9 mouse cellular contexts compared by ENCODE assay signal in the genomic region with DNA sequence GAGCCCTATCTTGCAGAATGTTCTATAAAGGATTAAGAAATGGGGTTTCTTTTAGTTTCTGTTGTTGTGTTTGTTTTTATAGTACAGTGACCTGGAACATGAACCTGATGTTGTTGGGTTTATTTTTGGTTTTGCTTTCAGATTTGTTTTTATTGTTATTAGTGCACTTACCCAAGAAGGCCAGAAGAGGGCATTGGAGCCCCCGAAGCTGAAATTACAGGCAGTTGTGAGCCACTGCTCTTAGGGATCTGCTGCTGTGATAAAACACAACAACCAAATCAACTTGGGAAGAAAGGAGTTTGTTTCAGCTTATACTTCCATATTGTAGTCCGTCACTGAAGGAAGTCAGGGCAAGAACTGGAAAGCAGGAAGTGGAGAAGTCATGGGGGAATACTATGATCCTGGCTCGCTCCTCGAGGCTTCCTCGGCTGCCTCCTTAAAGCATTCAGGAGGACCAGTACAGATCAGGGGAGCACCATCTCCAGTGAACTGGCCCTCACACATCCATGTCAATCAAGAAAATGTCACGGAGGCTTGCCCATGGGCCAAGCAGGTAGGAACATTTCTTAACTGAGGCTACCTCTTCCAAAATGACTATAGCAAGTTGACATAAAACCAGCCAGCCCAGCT. TPM values are rescaled to one million over a fixed set of nuclear protein-coding genes. Genes with fewer than 3 reads are reported as not detected.
DNase-seq lines count a peak whose midpoint lies in the region; ATAC-seq and TF ChIP-seq lines count a peak whose summit lies in the region.
"Had no signal": no experiment of that assay in that cellular context is flagged by ENCODE, and none has a peak within 500 bp of the region (broad histone marks: within the 10 kb centered on the region; RNA-seq: fewer than 3 reads in every experiment).

No protein-coding gene starts in this region.

- no peaks in the 10 kb centered on the region for H3K9me3 ChIP-seq in forebrain, embryonic 14.5 days (replicated peaks; ENCODE audit: control insufficient read depth, low read length)
- H3K9me3 ChIP-seq in forebrain, embryonic 13.5 days (replicated peaks): no peaks in the 10 kb centered on the region
- H3K9me3 ChIP-seq: liver, embryonic 15.5 days had no signal

- H3K9ac ChIP-seq in forebrain, embryonic 14.5 days (ENCODE audit: low read length): no peak overlapping the region
- H3K9ac ChIP-seq in forebrain, embryonic 13.5 days: no peak overlapping the region
- H3K9ac ChIP-seq: liver, embryonic 15.5 days had no signal

- H3K4me2 ChIP-seq in forebrain, embryonic 14.5 days (ENCODE audit: low read length): no peak overlapping the region
- H3K4me2 ChIP-seq in forebrain, embryonic 13.5 days: no peak overlapping the region
- H3K4me2 ChIP-seq: liver, embryonic 15.5 days had no signal

- TF ChIP-seq POLR2A in thymus, adult 2 months (IDR thresholded peaks at IDR 0.05; ENCODE audit: control insufficient read depth, extremely low read depth, insufficient read depth, low read length, poor library complexity): no peak

- TF ChIP-seq CTCF in thymus, adult 2 months (IDR thresholded peaks at IDR 0.05; ENCODE audit: borderline replicate concordance, control insufficient read depth, extremely low read depth, insufficient read depth, low read length, poor library complexity): no peak

- DNase-seq in forebrain, embryonic 14.5 days (ENCODE audit: low spot score): peak; percentile 52
- DNase-seq in thymus, adult 2 months: peak; percentile 11
- no peak for DNase-seq in thymus, postnatal 36 days
- DNase-seq in embryo, embryonic 11.5 days (ENCODE audit: low read depth, low spot score): peak; percentile 9
- peak; percentile 41 for DNase-seq in kidney, postnatal 10 days
- peak; percentile 45 for DNase-seq in skeletal muscle tissue, adult 2 months (ENCODE audit: low read depth, low spot score)
- no peak for DNase-seq in urinary bladder, postnatal 14 days (ENCODE audit: low spot score)

- H3K27me3 ChIP-seq in forebrain, embryonic 14.5 days (replicated peaks; ENCODE audit: control insufficient read depth, insufficient read depth, low read length): no peaks in the 10 kb centered on the region
- H3K27me3 ChIP-seq in forebrain, embryonic 13.5 days: no peaks in the 10 kb centered on the region
- H3K27me3 ChIP-seq in thymus, adult 2 months (ENCODE audit: control insufficient read depth, insufficient read depth, low read length): no peaks in the 10 kb centered on the region
- H3K27me3 ChIP-seq: liver, embryonic 15.5 days had no signal

- ATAC-seq in forebrain, embryonic 14.5 days: no peak
- ATAC-seq in forebrain, embryonic 13.5 days: no peak

- no peak overlapping the region for H3K4me3 ChIP-seq in forebrain, embryonic 14.5 days (ENCODE audit: low read depth, low read length)
- no peak overlapping the region for H3K4me3 ChIP-seq in forebrain, embryonic 13.5 days
- H3K4me3 ChIP-seq in thymus, adult 2 months (ENCODE audit: control insufficient read depth, insufficient read depth, low read length): no peak overlapping the region
- H3K4me3 ChIP-seq: liver, embryonic 15.5 days had no signal

- no peak overlapping the region for H3K27ac ChIP-seq in forebrain, embryonic 14.5 days (ENCODE audit: low read depth, low read length)
- H3K27ac ChIP-seq in forebrain, embryonic 13.5 days: no peak overlapping the region
- no peak overlapping the region for H3K27ac ChIP-seq in thymus, adult 2 months (ENCODE audit: control insufficient read depth, insufficient read depth, low read length)
- H3K27ac ChIP-seq: liver, embryonic 15.5 days had no signal

- H3K4me1 ChIP-seq in forebrain, embryonic 14.5 days (ENCODE audit: control insufficient read depth, insufficient read depth, low read length): peaks cover 6% of the 10 kb centered on the region; the same call in 1 of the 2 replicates
- H3K4me1 ChIP-seq in forebrain, embryonic 13.5 days: peaks cover 6% of the 10 kb centered on the region
- H3K4me1 ChIP-seq in thymus, adult 2 months (replicated peaks; ENCODE audit: control insufficient read depth, insufficient read depth, low read length): no peaks in the 10 kb centered on the region; the same call in 1 of the 2 replicates

- no peaks in the 10 kb centered on the region for H3K36me3 ChIP-seq in forebrain, embryonic 14.5 days (ENCODE audit: control insufficient read depth, insufficient read depth, low read length)
- H3K36me3 ChIP-seq in forebrain, embryonic 13.5 days (ENCODE audit: poor library complexity, severe bottlenecking): peaks cover 4% of the 10 kb centered on the region
- no peaks in the 10 kb centered on the region for H3K36me3 ChIP-seq in thymus, adult 2 months (ENCODE audit: control insufficient read depth, insufficient read depth, low read length)
- H3K36me3 ChIP-seq: liver, embryonic 15.5 days had no signal

- 61% methylated on average over 6 of the region's 6 CpGs for WGBS in forebrain, embryonic 14.5 days
- 56% methylated on average over 6 of the region's 6 CpGs for WGBS in forebrain, embryonic 13.5 days
- 67% methylated on average over 6 of the region's 6 CpGs for WGBS in thymus, adult 2 months

RNA-seq across cellular contexts. Expression of gene Enpp5, which starts 2.4 kb away (rescaled TPM):
- polyA plus RNA-seq in forebrain, embryonic 14.5 days (2014; fragmentation: Nextera tagmentation; extraction: Ambion mirVana): 38.4 and 49.6 TPM in 2 replicates
- polyA plus RNA-seq in forebrain, embryonic 13.5 days (2015; fragmentation: Nextera tagmentation; extraction: Ambion mirVana): 35.2 and 42.1 TPM in 2 replicates
- 8.7 and 12.4 TPM in 2 replicates for polyA plus RNA-seq in thymus, adult 2 months (2012; rRNA removed)

RNA-seq across cellular contexts. Expression of gene Enpp4, which starts 29.4 kb away (rescaled TPM):
- polyA plus RNA-seq in forebrain, embryonic 14.5 days (2014; fragmentation: Nextera tagmentation; extraction: Ambion mirVana): 4.4 and 4.5 TPM in 2 replicates
- polyA plus RNA-seq in forebrain, embryonic 13.5 days (2015; fragmentation: Nextera tagmentation; extraction: Ambion mirVana): 5.2 and 5.5 TPM in 2 replicates
- polyA plus RNA-seq in thymus, adult 2 months (2012; rRNA removed): 6.3 and 8.4 TPM in 2 replicates

Comparison
In these comparisons a context has a peak if more than half of its experiments do, and no peak if none do; other contexts are left out.
1. DNase-seq: peak in forebrain, embryonic 14.5 days (single experiment), thymus, adult 2 months (single experiment), embryo, embryonic 11.5 days (single experiment), kidney, postnatal 10 days (single experiment) and skeletal muscle tissue, adult 2 months (single experiment); none in thymus, postnatal 36 days (0 of 2) and urinary bladder, postnatal 14 days (single experiment).